Mouse (Mus musculus): Measurements from ENCODE around the gene Mettl9.

GRCm38 (mm10) chr7:121000065-121000822 lies 34.0 kb upstream of the Mettl9 start:
- no peak for TF ChIP-seq POLR2A (IDR thresholded peaks at IDR 0.05; ENCODE audit: insufficient read depth, low read depth, low read length)
- no peak for TF ChIP-seq CTCF (IDR thresholded peaks at IDR 0.05; ENCODE audit: insufficient read depth, low read depth, low read length)
